Mouse (Mus musculus) intestine, embryonic 16.5 days (tissue): ENCODE data around the gene Ksr1. TPM values are rescaled to one million over a fixed set of nuclear protein-coding genes. Genes with fewer than 3 reads are reported as not detected.

Experiments
- ATAC-seq: fragments of 200-750 bp; cut with Nextera tagmentation; 2 replicates; pipeline ENCODE4 v1.8.0; 2017; ENCODE audit warnings: moderate TSS enrichment, moderate library complexity
- H3K27ac ChIP-seq: fragments of 300-500 bp; sonication (generic); 2 replicates; pipeline ENCODE4 v1.5.1; 2014; ENCODE audit warnings: mild to moderate bottlenecking, low read length
- H3K27me3 ChIP-seq: fragments of 300-500 bp; sonication (generic); replicated peaks from 2 replicates; pipeline ENCODE4 v1.6.1; 2014; ENCODE audit warnings: low read length, control low read depth, mixed read lengths; ENCODE audit not compliant: control insufficient read depth, insufficient read depth
- H3K36me3 ChIP-seq: fragments of 300-500 bp; sonication (generic); 2 replicates; pipeline ENCODE4 v1.6.1; 2014; ENCODE audit warnings: low read length, control low read depth; ENCODE audit not compliant: control insufficient read depth, insufficient read depth
- H3K4me1 ChIP-seq: fragments of 300-500 bp; sonication (generic); 2 replicates; pipeline ENCODE4 v1.6.1; 2014; ENCODE audit warnings: low read length, control low read depth, mixed read lengths; ENCODE audit not compliant: control insufficient read depth, insufficient read depth
- H3K4me2 ChIP-seq: fragments of 300-500 bp; sonication (generic); 2 replicates; pipeline ENCODE4 v1.6.1; 2014; ENCODE audit warnings: low read depth, low read length, control low read depth
- H3K4me3 ChIP-seq: fragments of 300-500 bp; sonication (generic); 2 replicates; pipeline ENCODE4 v1.5.1; 2014; ENCODE audit warnings: mild to moderate bottlenecking, low read length
- H3K9ac ChIP-seq: fragments of 300-500 bp; sonication (generic); 2 replicates; pipeline ENCODE4 v1.6.1; 2014; ENCODE audit warnings: low read depth, low read length
- H3K9me3 ChIP-seq: fragments of 300-500 bp; sonication (generic); 2 replicates; pipeline ENCODE4 v1.6.1; 2016; ENCODE audit warnings: low read length, control low read depth; ENCODE audit not compliant: control insufficient read depth
- WGBS: fragments of 180-500 bp; shearing (Covaris S2); extraction: QIAGEN DNeasy Blood & Tissue Kit; methylation state at CpG from one replicate; pipeline ENCODE4 v1.1.7; 2014; 5-methylcytosine and 5-hydroxymethylcytosine counted together
- polyA plus RNA-seq: library from polyadenylated mRNA; unstranded; fragments of >200 nt; fragmentation: Nextera tagmentation; extraction: Ambion mirVana; gene quantifications from 2 replicates; pipeline ENCODE4 v1.2.1, GENCODE M21; 2015

Ksr1 gene
- polyA plus RNA-seq, 1 experiment from 2014 or later = 4.1 TPM

DNA sequence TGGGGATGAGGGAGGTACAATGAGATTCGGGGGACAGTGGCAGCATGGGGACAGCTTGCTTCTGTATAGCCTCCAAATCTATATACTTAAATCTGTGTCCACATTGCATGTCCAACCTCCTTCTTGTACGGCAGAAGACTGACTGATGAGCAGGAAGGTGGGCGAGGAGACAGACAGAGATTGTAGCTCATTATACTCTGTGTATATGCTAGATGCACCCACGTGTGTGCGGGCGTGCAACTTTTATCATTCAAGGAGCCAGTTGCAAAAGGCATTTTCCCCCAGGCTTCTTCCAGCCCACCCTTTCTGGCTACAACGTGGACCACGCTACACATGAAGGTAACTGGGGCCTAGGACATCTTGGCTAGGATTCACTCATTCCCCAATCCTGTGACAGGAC, 74.1 kb downstream of the Ksr1 start:
- H3K27ac ChIP-seq = no peak overlapping the region
- no peak overlapping the region for H3K4me3 ChIP-seq
- no peak overlapping the region for H3K9ac ChIP-seq
- no peaks in the 10 kb centered on the region for H3K27me3 ChIP-seq
- peaks cover 7% of the 10 kb centered on the region; the same call in 1 of the 2 replicates for H3K4me1 ChIP-seq
- peaks cover 4% of the 10 kb centered on the region; the same call in 1 of the 2 replicates for H3K36me3 ChIP-seq
- H3K4me2 ChIP-seq = no peak overlapping the region
- no peaks in the 10 kb centered on the region for H3K9me3 ChIP-seq
- no peak for ATAC-seq
- 87% methylated on average over 8 of the region's 8 CpGs for WGBS

DNA sequence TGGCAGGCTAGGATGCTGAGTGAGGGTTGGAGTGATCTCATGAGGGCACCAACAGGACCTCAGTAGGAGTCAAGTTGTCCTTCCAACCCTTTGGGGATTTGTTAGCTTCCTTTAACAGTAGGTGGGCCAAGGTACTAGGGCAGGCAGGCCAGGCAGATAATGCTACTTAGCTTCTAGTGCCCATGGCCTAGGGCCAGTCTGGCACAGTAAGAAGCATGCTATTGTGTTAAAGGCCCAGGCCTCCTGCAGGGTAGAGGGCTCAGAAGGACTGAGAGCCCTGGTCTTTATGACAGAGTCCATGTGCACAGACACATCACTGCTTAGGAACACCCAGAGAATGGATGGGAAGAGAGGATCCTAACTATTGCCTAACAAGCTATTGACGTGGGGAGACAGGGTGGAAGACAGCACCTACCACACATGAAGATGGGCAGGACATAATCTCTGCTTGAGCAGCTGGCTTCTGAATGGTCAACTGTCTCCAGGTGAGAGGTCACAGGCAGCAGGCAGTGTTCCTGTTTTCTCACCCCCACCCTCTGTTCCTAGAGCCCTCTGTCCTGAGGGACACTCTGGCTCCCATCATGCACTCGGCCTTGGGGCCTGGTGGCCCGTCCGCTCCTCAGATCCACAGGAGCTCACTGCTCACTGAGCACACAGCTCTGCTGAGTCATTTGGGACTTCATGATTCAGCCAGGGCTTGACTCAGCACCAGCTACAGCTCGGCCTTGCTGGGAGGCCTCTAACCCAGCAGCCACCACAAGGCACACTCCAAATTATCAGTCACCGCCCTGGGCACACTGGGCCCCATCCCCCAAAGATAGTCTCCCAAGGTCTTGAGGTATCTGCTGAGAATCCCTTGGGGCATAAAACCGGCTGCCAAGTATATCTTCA, 74.9 kb downstream of the Ksr1 start:
- peak; percentile 72 for ATAC-seq
- Histone ChIP-seq H3K27ac (no peak overlapping the region), H3K27me3 (no peaks in the 10 kb centered on the region), H3K9ac (no peak overlapping the region), H3K4me1 (peaks cover 7% of the 10 kb centered on the region; the same call in 1 of the 2 replicates), H3K4me2 (no peak overlapping the region), H3K9me3 (no peaks in the 10 kb centered on the region), H3K36me3 (peaks cover 4% of the 10 kb centered on the region; the same call in 1 of the 2 replicates), H3K4me3 (no peak overlapping the region)
- WGBS = 81% methylated on average over 7 of the region's 7 CpGs

DNA sequence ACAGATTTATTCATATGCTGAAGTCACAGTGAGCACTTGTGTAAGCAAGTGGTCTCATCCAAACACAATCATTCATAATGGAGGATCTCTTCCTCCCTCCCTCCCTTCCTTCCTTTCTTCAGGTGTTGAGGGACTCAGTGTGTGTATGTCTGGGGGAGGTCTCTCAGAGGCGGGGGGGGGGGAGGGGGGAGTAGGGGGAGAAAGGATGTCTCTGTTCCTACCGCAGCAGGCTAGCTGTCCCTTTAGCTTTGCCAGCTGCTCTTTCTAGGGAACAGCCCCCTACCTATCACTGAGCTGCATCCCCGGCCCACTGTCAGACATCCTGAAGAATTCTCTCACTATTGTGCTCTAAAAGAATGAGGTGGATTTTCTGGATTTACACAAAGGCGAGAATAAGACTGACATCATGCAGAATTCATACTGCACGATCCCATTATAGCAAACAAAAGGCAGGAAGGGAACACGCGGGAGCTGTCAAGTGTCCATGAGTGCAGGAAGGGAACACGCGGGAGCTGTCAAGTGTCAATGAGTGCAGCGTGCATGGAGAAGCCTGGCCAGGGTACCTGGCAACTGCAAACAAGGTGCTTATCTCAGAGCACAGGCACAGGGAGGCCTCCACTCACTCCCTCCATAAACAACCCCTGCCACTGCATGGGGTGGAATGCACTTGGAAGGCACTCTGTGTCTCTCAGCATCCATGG, 76.6 kb downstream of the Ksr1 start:
- Histone ChIP-seq H3K9me3 (no peaks in the 10 kb centered on the region), H3K4me1 (peaks cover 19% of the 10 kb centered on the region), H3K27me3 (no peaks in the 10 kb centered on the region), H3K4me2 (no peak overlapping the region), H3K4me3 (no peak overlapping the region), H3K36me3 (peaks cover 4% of the 10 kb centered on the region; the same call in 1 of the 2 replicates), H3K27ac (no peak overlapping the region; the same call in 1 of the 2 replicates), H3K9ac (no peak overlapping the region)
- WGBS = 36% methylated on average over 10 of the region's 10 CpGs
- peak; percentile 58 for ATAC-seq

DNA sequence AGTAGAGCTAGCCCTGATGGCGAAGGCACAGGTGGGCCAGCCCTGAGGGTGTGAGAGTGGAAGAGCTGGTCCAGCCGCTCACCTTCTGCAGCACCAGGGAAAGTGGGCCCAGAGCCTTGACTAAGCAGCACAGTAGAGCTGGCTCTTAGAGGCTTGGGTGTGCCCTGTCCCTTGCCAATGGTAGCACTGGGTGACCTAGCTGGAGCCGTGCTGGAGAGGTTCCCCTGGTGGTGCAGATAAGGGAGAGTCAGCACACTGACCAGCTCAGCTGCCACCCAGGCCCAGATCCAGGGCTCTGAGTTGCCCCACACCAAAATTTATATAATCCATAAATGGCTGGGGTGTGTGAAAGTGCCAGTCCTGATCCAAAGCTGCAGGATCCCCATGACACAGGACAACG, 79.0 kb downstream of the Ksr1 start:
- Histone ChIP-seq H3K4me1 (peaks cover 22% of the 10 kb centered on the region), H3K27me3 (no peaks in the 10 kb centered on the region), H3K36me3 (no peaks in the 10 kb centered on the region), H3K9me3 (no peaks in the 10 kb centered on the region), H3K9ac (no peak overlapping the region), H3K4me3 (no peak overlapping the region), H3K27ac (no peak overlapping the region), H3K4me2 (no peak overlapping the region)
- WGBS = 90% methylated on average over 4 of the region's 4 CpGs
- ATAC-seq = no peak

DNA sequence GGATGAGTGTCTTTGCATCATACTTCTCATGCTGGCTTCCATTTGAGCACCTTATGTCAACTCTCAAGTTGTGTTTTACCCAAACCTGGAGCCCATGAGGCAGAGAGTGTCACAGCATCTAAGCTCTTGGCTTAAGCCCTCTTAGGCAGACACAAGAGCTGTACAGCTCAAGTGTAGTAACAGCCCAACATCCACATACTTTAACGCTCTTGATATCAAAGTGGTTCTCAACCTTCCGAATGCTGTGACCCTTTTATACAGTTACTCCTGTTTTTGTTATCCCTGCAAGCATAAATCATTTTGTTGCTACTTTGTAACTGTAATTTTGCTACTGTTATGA, 80.0 kb downstream of the Ksr1 start:
- no peak overlapping the region for H3K4me3 ChIP-seq
- no peaks in the 10 kb centered on the region for H3K27me3 ChIP-seq
- H3K4me1 ChIP-seq = peaks cover 26% of the 10 kb centered on the region
- no peaks in the 10 kb centered on the region for H3K36me3 ChIP-seq
- H3K27ac ChIP-seq = peak overlapping the region; percentile 63
- 95% methylated on average over 2 of the region's 2 CpGs for WGBS
- H3K9me3 ChIP-seq = no peaks in the 10 kb centered on the region
- no peak overlapping the region for H3K4me2 ChIP-seq
- ATAC-seq = no peak
- no peak overlapping the region for H3K9ac ChIP-seq

DNA sequence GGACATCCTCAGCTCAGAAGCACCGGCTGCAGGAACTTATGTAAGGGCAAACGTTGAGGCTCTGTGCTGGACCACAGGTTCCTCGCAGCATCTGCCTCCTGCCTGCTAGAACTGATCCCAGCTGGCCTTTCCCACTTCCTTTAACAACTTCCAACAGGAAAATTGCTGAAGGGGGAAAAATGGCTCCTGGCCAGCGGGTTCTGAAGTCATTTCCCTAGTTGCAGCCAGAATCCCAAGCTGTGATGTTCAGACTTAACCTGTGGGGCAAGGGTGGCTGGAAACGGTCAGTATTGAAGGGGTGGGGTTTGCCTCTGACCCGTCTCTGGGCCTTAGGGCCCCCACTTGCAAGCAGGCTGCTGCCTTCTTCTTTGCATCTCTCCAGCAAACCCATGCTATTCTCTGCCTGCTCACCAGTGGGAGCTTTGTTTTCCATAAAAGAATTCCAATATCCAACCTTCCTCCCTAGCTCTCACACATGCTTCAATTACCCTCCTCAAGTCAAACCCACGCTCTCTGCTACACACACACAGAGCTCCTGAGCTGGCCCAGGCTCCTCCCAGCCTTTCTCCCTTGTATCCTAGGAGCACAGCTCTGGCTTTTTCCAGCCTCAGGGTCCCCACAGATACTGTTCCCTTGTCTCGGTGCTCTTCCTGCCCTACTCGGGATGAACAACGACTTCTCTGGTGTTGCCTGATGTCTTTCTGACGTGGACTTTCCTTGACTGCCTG, 80.6 kb downstream of the Ksr1 start:
- no peak for ATAC-seq
- Histone ChIP-seq H3K9ac (peak overlapping the region; percentile 29; the same call in 1 of the 2 replicates), H3K4me1 (peaks cover 26% of the 10 kb centered on the region), H3K27ac (peak overlapping the region; percentile 63), H3K4me3 (no peak overlapping the region), H3K27me3 (no peaks in the 10 kb centered on the region), H3K4me2 (no peak overlapping the region), H3K9me3 (no peaks in the 10 kb centered on the region), H3K36me3 (no peaks in the 10 kb centered on the region)
- WGBS = 58% methylated on average over 11 of the region's 11 CpGs

DNA sequence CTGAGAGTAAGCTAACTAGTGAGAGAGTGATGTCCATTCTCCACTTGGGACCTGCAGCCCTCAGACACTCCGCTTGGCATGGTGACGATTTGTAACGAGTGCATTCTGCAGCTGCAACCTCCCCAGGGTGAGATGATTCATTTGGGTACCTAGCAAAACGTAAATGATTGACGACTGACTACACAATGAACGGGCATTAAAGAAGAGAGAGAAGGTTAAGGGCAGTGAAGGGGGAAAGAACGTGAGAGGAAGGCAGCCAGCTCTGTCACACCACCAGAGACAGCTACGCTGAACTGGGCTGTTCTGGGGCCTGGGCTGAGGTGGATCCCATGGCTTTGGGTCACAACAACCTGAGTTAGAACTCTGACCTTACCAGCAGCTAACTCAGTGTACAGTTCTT, 81.9 kb downstream of the Ksr1 start:
- H3K27me3 ChIP-seq = no peaks in the 10 kb centered on the region
- H3K9me3 ChIP-seq = no peaks in the 10 kb centered on the region
- H3K4me2 ChIP-seq = no peak overlapping the region
- H3K4me3 ChIP-seq = no peak overlapping the region
- peaks cover 22% of the 10 kb centered on the region for H3K4me1 ChIP-seq
- no peak for ATAC-seq
- H3K9ac ChIP-seq = no peak overlapping the region
- no peak overlapping the region for H3K27ac ChIP-seq
- H3K36me3 ChIP-seq = no peaks in the 10 kb centered on the region
- WGBS = 74% methylated on average over 8 of the region's 8 CpGs

DNA sequence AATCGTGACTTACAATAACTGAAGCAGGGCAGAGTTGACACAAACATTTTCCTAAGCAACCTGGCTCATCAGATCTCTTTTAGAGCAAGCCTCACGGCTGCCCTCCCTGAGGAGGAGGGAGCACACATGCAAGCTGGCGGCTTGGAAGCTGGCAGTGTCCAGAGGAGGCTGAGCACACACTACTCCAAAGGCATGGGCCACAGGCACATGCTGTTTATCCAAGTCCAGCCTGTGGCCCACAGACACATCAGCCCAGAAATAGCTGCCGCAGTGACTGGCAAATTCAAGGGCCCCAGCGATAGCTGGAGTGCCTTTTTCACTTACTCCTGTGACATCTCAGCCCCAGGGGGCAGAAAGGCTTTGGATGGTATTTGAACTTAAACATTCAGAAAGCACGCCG, 82.6 kb downstream of the Ksr1 start:
- 78% methylated on average over 7 of the region's 7 CpGs for WGBS
- Histone ChIP-seq H3K4me3 (no peak overlapping the region), H3K36me3 (no peaks in the 10 kb centered on the region), H3K4me1 (peaks cover 27% of the 10 kb centered on the region), H3K9me3 (no peaks in the 10 kb centered on the region), H3K27ac (no peak overlapping the region), H3K9ac (no peak overlapping the region), H3K27me3 (no peaks in the 10 kb centered on the region), H3K4me2 (no peak overlapping the region)
- ATAC-seq = no peak

DNA sequence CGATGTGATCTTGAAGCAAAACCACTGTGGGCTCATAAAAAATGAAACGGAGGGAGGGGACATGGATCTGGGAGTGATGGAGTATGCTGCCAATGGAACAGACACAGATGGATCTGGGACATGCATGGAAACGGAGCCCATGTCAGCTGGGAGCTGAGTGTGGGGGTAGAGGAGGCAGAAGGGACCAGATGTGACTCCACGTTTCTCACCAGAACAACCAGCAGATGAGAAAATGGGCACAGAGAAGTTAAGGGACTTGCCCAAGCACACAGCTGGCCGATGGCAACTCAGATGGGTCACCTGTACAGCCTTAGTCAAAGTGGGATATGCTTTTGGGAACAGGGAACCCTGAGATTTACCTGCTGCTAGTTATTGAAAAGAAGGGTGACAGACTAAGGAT, 83.3 kb downstream of the Ksr1 start:
- no peaks in the 10 kb centered on the region for H3K36me3 ChIP-seq
- 84% methylated on average over 5 of the region's 5 CpGs for WGBS
- H3K27me3 ChIP-seq = no peaks in the 10 kb centered on the region
- no peak overlapping the region; the same call in 1 of the 2 replicates for H3K27ac ChIP-seq
- no peak for ATAC-seq
- H3K9me3 ChIP-seq = no peaks in the 10 kb centered on the region
- no peak overlapping the region for H3K9ac ChIP-seq
- H3K4me1 ChIP-seq = peaks cover 26% of the 10 kb centered on the region
- no peak overlapping the region for H3K4me3 ChIP-seq
- H3K4me2 ChIP-seq = no peak overlapping the region
